Mouse (Mus musculus) MEL (cell line): ENCODE results near the gene Gm21885.
A peak's percentile ranks its signal among the peaks of the same experiment; 100 is the strongest.

Experiments
- CHD2 ChIP-seq: IDR thresholded peaks from 2 replicates; pipeline ENCODE4 v1.6.1; 2011; ENCODE audit warnings: low read length, improper control_type of control experiment
- CTCF ChIP-seq, 3 experiments: IDR thresholded peaks in 2 of 3; conservative IDR thresholded peaks in 1 of 3; 2 replicates each; pipeline ENCODE4 v1.5.1; 2011 to 2012; ENCODE audit warnings: low read length in 3 of 3, low read depth in 2 of 3, mild to moderate bottlenecking in 2 of 3, improper control_type of control experiment in 1 of 3, inconsistent platforms in 1 of 3, mixed read lengths in 1 of 3, moderate library complexity in 1 of 3; ENCODE audit not compliant: control insufficient read depth in 1 of 3, insufficient read depth in 1 of 3, poor library complexity in 1 of 3, severe bottlenecking in 1 of 3
- EP300 ChIP-seq, 2 experiments: IDR thresholded peaks; 2 replicates each; pipeline ENCODE4 v1.6.1; 2011; ENCODE audit warnings: improper control_type of control experiment in 2 of 2, low read length in 2 of 2, low read depth in 1 of 2, mild to moderate bottlenecking in 1 of 2
- JUND ChIP-seq: IDR thresholded peaks from 2 replicates; pipeline ENCODE4 v1.6.1; 2011; ENCODE audit warnings: low read depth, mild to moderate bottlenecking, improper control_type of control experiment, low read length

DNA sequence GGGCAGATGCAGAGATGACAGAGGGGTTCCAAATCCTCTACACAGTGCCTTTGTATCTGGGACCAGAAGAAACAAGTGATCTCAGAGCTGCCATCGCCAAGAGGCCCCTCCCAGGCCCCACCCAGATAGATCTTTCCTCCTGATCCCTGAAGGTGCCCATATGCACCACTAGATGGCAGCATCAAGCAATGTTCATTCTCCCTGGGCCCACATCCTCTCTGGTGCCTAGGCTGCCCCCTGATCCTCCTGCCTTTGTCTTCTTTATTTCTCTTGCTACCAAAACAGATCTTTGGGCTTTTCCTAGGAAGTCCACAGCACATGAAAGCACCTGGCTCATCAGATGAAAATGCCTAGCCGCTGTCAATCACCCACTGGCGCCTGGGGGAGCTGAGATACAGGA is 45.6 kb upstream of the Gm21885 start:
- peak; percentile 85 to 99 (median 90); a peak in 5 of 6 replicates for TF ChIP-seq CTCF (IDR thresholded peaks at IDR 0.05 in 2 of 3, conservative IDR thresholded peaks at IDR 0.05 in 1 of 3; ENCODE audit: control insufficient read depth in 1 of 3, insufficient read depth in 1 of 3, low read depth in 2 of 3, low read length in 3 of 3, poor library complexity in 1 of 3, severe bottlenecking in 1 of 3)
- TF ChIP-seq JUND = no peak
- no peak for TF ChIP-seq CHD2
- TF ChIP-seq EP300 (IDR thresholded peaks at IDR 0.05; ENCODE audit: low read depth in 1 of 2, low read length in 2 of 2) = no peak
